Mouse (Mus musculus) stomach, embryonic 16.5 days (tissue): ENCODE measurements around the gene Gm28047. TPM values are rescaled to one million over a fixed set of nuclear protein-coding genes. Genes with fewer than 3 reads are reported as not detected.

Experiments
- ATAC-seq: fragments of 200-750 bp; cut with Nextera tagmentation; 2 replicates; pipeline ENCODE4 v1.8.0; 2017; ENCODE audit warnings: moderate number of reproducible peaks, moderate TSS enrichment; ENCODE audit not compliant: insufficient read depth, low FRiP score
- H3K27ac ChIP-seq: fragments of 300-500 bp; sonication (generic); 2 replicates; pipeline ENCODE4 v1.5.1; 2014; ENCODE audit warnings: low read length
- H3K27me3 ChIP-seq: fragments of 300-500 bp; sonication (generic); 2 replicates; pipeline ENCODE4 v1.6.1; 2014; ENCODE audit warnings: low read length, control low read depth, mixed read lengths; ENCODE audit not compliant: control insufficient read depth, insufficient read depth
- H3K36me3 ChIP-seq: fragments of 300-500 bp; sonication (generic); 2 replicates; pipeline ENCODE4 v1.6.1; 2014; ENCODE audit warnings: low read length; ENCODE audit not compliant: control insufficient read depth, insufficient read depth
- H3K4me1 ChIP-seq: fragments of 300-500 bp; sonication (generic); 2 replicates; pipeline ENCODE4 v1.6.1; 2014; ENCODE audit warnings: low read length, control low read depth, mixed read lengths; ENCODE audit not compliant: control insufficient read depth, insufficient read depth
- H3K4me2 ChIP-seq: fragments of 300-500 bp; sonication (generic); 2 replicates; pipeline ENCODE4 v1.6.1; 2014; ENCODE audit warnings: low read depth, low read length, mixed read lengths
- H3K4me3 ChIP-seq: fragments of 300-500 bp; sonication (generic); replicated peaks from 2 replicates; pipeline ENCODE4 v1.5.1; 2014; ENCODE audit warnings: mild to moderate bottlenecking, low read length
- H3K9ac ChIP-seq: fragments of 300-500 bp; sonication (generic); 2 replicates; pipeline ENCODE4 v1.6.1; 2014; ENCODE audit warnings: low read length
- H3K9me3 ChIP-seq: fragments of 300-500 bp; sonication (generic); replicated peaks from 2 replicates; pipeline ENCODE4 v1.6.1; 2016; ENCODE audit warnings: low read length, control low read depth; ENCODE audit not compliant: control insufficient read depth
- WGBS: fragments of 180-500 bp; shearing (Covaris S2); extraction: QIAGEN DNeasy Blood & Tissue Kit; methylation state at CpG from one replicate; pipeline ENCODE4 v1.1.7; 2014; 5-methylcytosine and 5-hydroxymethylcytosine counted together
- polyA plus RNA-seq: library from polyadenylated mRNA; unstranded; fragments of >200 nt; fragmentation: Nextera tagmentation; extraction: Ambion mirVana; gene quantifications from 2 replicates; pipeline ENCODE4 v1.2.1, GENCODE M21; 2015

The Gm28047 gene
- not detected in 2 replicates for polyA plus RNA-seq

- Histone ChIP-seq H3K36me3 (no peaks in the 10 kb centered on the region), H3K4me1 (peaks cover 12% of the 10 kb centered on the region), H3K27me3 (no peaks in the 10 kb centered on the region), H3K27ac (peak within 1 kb of the TSS; percentile 100), H3K4me2 (peak within 1 kb of the TSS; percentile 78), H3K9ac (peak within 1 kb of the TSS; percentile 97), H3K4me3 (peak within 1 kb of the TSS; percentile 79), H3K9me3 (no peaks in the 10 kb centered on the region)
- WGBS: under 1% methylated on average over 51 of the region's 51 CpGs
- peak; percentile 99 for ATAC-seq
Observed at GRCm38 (mm10) chr15:102624970-102625686, at the start of gene Gm28047, which contains the start of gene Atf7. Gm28047 (minus strand) TSS chr15:102625067. Atf7 (minus strand) TSS chr15:102625464.

GRCm38 (mm10) chr15:102673548-102673947 lies 48.7 kb upstream of the Gm28047 start:
- 4% methylated on average over 10 of the region's 10 CpGs for WGBS
- peak; percentile 67 for ATAC-seq
- peak overlapping the region; percentile 60 for H3K9ac ChIP-seq

GRCm38 (mm10) chr15:102672215-102673071 lies 47.6 kb upstream of the Gm28047 start, which contains the start of gene Atp5g2:
Atp5g2 (minus strand) TSS chr15:102672352.
- Histone ChIP-seq H3K9me3 (no peaks in the 10 kb centered on the region), H3K4me2 (peak within 1 kb of the TSS; percentile 83), H3K27ac (peak within 1 kb of the TSS; percentile 99), H3K9ac (peak within 1 kb of the TSS; percentile 91), H3K4me1 (peaks cover 17% of the 10 kb centered on the region), H3K36me3 (no peaks in the 10 kb centered on the region), H3K27me3 (no peaks in the 10 kb centered on the region), H3K4me3 (peak within 1 kb of the TSS; percentile 60)
- no peak for ATAC-seq
- WGBS: 2% methylated on average over 37 of the region's 37 CpGs

More at GRCm38 (mm10) chr15:102673548-102673947, 48.7 kb upstream of the Gm28047 start:
- H3K4me1 ChIP-seq: peaks cover 17% of the 10 kb centered on the region
- no peaks in the 10 kb centered on the region for H3K9me3 ChIP-seq
- peak overlapping the region; percentile 60 for H3K4me3 ChIP-seq
- H3K27ac ChIP-seq: peak overlapping the region; percentile 99
- no peaks in the 10 kb centered on the region for H3K36me3 ChIP-seq
- no peaks in the 10 kb centered on the region for H3K27me3 ChIP-seq
- peak overlapping the region; percentile 83 for H3K4me2 ChIP-seq

DNA sequence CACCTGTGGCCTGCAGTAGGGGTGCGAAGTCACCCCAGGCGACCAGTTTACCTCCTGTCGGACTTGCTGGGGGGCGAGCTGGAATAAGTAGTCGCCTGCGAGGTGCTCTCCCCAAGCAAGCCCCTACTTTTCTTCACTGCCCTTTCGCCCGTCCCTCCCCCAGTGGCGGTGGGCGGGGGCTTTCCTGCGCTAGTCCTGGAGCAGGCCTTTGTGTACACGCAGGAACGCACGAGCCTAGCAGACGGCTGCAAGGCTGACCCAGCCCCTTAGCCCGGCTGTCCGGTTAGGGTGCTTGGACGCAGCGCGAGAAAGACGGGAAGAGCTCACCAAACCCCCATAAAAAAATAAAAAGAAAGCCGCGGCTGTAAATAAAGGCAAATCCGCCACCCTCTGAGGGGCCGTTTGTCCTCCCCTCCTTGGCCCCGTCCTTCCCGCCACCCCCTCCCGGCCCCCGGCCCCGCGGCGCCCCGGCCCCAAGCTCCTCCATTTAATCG lies 46.9 kb upstream of the Gm28047 start:
- no peaks in the 10 kb centered on the region for H3K36me3 ChIP-seq
- peak overlapping the region; percentile 83 for H3K4me2 ChIP-seq
- peak overlapping the region; percentile 99 for H3K27ac ChIP-seq
- peaks cover 17% of the 10 kb centered on the region for H3K4me1 ChIP-seq
- whole genome bisulfite sequencing: under 1% methylated on average over 34 of the region's 34 CpGs
- H3K9ac ChIP-seq: peak overlapping the region; percentile 91
- H3K4me3 ChIP-seq: peak overlapping the region; percentile 60
- H3K27me3 ChIP-seq: no peaks in the 10 kb centered on the region
- peak; percentile 75; the same call in 1 of the 2 replicates for ATAC-seq
- no peaks in the 10 kb centered on the region for H3K9me3 ChIP-seq

DNA sequence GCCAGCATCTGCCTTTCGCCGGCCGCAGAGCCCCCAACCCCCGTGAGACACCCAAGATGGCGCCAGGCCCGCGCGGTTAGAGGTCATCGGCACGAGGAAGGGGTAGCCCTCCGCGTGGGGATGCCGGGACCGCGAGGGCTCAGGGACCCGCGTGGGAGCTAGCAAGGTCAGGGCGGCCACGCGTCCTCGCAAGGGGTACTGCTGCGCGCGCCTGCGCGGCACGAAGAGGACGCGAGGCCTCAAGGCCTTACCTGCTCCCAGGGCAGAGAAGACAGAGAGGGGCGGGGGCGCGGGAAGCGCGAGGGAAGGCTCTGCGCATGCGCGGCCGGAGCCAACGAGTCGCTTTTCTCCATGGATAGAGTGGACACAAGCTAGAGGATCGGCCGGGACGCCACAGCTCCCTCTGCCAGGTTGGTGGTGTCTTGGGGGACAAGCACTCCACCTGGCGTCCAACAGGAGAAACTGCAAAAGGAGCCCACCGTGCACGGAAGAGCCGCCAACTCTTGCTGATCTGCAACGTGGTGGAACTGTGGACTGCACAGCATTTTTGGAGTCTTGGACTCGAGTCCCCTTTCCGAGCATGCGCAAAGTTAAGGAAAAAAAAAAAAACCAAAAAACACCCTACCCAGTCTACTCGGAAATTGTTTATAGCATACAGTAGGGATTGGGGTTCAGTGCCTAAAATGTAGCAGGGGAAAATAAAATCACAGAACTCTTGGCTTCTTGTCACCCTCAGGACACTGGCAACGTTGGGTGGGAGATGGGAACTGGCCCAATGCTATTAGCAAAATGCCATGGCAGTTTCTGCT lies 46.1 kb upstream of the Gm28047 start:
- Histone ChIP-seq H3K9me3 (no peaks in the 10 kb centered on the region), H3K9ac (peak overlapping the region; percentile 95), H3K27me3 (no peaks in the 10 kb centered on the region), H3K4me2 (peak overlapping the region; percentile 83), H3K36me3 (no peaks in the 10 kb centered on the region), H3K4me3 (peak overlapping the region; percentile 73), H3K27ac (peak overlapping the region; percentile 99), H3K4me1 (peaks cover 17% of the 10 kb centered on the region)
- peak; percentile 92 for ATAC-seq
- WGBS: under 1% methylated on average over 53 of the region's 53 CpGs

GRCm38 (mm10) chr15:102670281-102670680 lies 45.4 kb upstream of the Gm28047 start:
- 9% methylated on average over 6 of the region's 6 CpGs for WGBS
- Histone ChIP-seq H3K9ac (peak overlapping the region; percentile 95), H3K4me1 (peaks cover 17% of the 10 kb centered on the region), H3K4me3 (peak overlapping the region; percentile 73), H3K9me3 (no peaks in the 10 kb centered on the region), H3K36me3 (no peaks in the 10 kb centered on the region), H3K27me3 (no peaks in the 10 kb centered on the region), H3K4me2 (peak overlapping the region; percentile 73), H3K27ac (peak overlapping the region; percentile 91)
- no peak for ATAC-seq

GRCm38 (mm10) chr15:102669571-102669970 lies 44.7 kb upstream of the Gm28047 start:
- no peaks in the 10 kb centered on the region for H3K27me3 ChIP-seq
- no peak overlapping the region for H3K27ac ChIP-seq
- H3K9ac ChIP-seq: peak overlapping the region; percentile 19; the same call in 1 of the 2 replicates
- WGBS: 81% methylated on average over 8 of the region's 8 CpGs
- H3K9me3 ChIP-seq: no peaks in the 10 kb centered on the region
- H3K4me3 ChIP-seq: peak overlapping the region; percentile 73; the same call in 1 of the 2 replicates
- no peak for ATAC-seq
- peaks cover 17% of the 10 kb centered on the region for H3K4me1 ChIP-seq
- peaks cover under 1% of the 10 kb centered on the region; the same call in 1 of the 2 replicates for H3K36me3 ChIP-seq
- peak overlapping the region; percentile 73; the same call in 1 of the 2 replicates for H3K4me2 ChIP-seq

GRCm38 (mm10) chr15:102665494-102665893 lies 40.6 kb upstream of the Gm28047 start:
- Histone ChIP-seq H3K4me1 (peaks cover 9% of the 10 kb centered on the region; the same call in 1 of the 2 replicates), H3K36me3 (peaks cover 15% of the 10 kb centered on the region; the same call in 1 of the 2 replicates), H3K4me3 (no peak overlapping the region), H3K9me3 (no peaks in the 10 kb centered on the region), H3K9ac (no peak overlapping the region), H3K27ac (no peak overlapping the region), H3K27me3 (no peaks in the 10 kb centered on the region), H3K4me2 (no peak overlapping the region)
- no peak for ATAC-seq
- WGBS: 38% methylated on average over 4 of the region's 4 CpGs
